Mouse (Mus musculus): ENCODE measurements around the gene Ttll3. TPM values are rescaled to one million over a fixed set of nuclear protein-coding genes. Genes with fewer than 3 reads are reported as not detected.

The Ttll3 gene
- polyA plus RNA-seq, 1 experiment from 2014 or later = 1.5 TPM

DNA sequence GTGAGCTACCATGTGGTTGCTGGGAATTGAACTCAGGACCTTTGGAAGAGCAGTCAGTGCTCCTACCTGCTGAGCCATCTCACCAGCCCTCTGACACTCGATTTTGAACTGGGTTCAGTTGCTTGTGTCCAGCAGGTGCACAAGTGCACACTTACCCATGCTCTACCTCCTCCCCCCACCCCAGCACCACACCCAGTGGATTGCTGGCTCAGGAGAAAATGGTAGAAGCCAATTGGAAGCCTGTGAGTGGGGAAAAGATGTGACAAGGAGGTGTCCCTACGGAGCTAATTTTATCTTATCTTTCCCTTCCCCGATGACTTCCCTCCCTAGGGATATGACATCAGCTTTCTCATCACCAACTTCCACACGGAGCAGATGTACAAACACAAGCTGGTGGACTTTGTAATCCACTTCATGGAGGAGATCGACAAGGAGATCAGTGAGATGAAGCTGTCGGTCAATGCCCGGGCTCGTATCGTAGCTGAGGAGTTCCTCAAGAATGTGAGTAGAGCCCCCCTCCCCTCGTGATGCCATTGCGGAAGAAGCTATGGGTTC lies 3.8 kb upstream of the Ttll3 start:
- H3K4me3 ChIP-seq (ENCODE audit: low read depth, low read length) = no peak overlapping the region
- peaks cover 54% of the 10 kb centered on the region for H3K36me3 ChIP-seq (ENCODE audit: control insufficient read depth, insufficient read depth, low read length)
- no peak overlapping the region for H3K27ac ChIP-seq (ENCODE audit: low read depth, low read length)
- no peaks in the 10 kb centered on the region for H3K9me3 ChIP-seq (replicated peaks; ENCODE audit: control insufficient read depth, low read length)
- H3K4me1 ChIP-seq (ENCODE audit: control insufficient read depth, insufficient read depth, low read length) = no peaks in the 10 kb centered on the region
- no peak overlapping the region for H3K9ac ChIP-seq (ENCODE audit: low read depth, low read length)
- no peak overlapping the region for H3K4me2 ChIP-seq
- no peaks in the 10 kb centered on the region for H3K27me3 ChIP-seq (ENCODE audit: control insufficient read depth, insufficient read depth, low read length)
- WGBS (ENCODE audit: insufficient replicate concordance) = 66% methylated on average over 11 of the region's 11 CpGs
- ATAC-seq (replicated peaks; ENCODE audit: insufficient number of reproducible peaks, low FRiP score, low TSS enrichment) = no peak

DNA sequence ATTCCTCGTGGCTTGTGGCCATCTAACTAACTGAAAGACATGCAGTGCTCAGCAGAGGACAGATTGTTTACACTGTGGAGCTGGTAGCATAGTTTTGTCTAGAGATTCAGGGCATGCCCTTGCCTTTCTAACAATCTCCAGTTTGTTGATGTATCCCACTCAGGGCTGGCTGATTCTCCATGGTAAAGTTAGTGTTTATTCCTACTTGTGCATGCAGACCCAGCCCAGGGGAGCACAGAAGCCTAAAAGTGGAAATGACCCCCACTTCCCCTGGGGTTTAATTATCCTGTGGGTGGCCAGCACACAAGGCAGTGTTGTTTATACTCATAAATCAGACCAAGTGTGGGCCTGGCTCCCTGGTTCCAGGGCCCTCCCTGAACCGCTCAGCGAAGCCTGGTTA lies 3.0 kb upstream of the Ttll3 start:
- 87% methylated on average over 3 of the region's 3 CpGs for WGBS (ENCODE audit: insufficient replicate concordance)
- no peak overlapping the region for H3K27ac ChIP-seq (ENCODE audit: low read depth, low read length)
- no peaks in the 10 kb centered on the region for H3K27me3 ChIP-seq (ENCODE audit: control insufficient read depth, insufficient read depth, low read length)
- no peaks in the 10 kb centered on the region for H3K9me3 ChIP-seq (replicated peaks; ENCODE audit: control insufficient read depth, low read length)
- no peak overlapping the region for H3K4me2 ChIP-seq
- H3K9ac ChIP-seq (ENCODE audit: low read depth, low read length) = no peak overlapping the region
- peaks cover 54% of the 10 kb centered on the region for H3K36me3 ChIP-seq (ENCODE audit: control insufficient read depth, insufficient read depth, low read length)
- no peak overlapping the region for H3K4me3 ChIP-seq (ENCODE audit: low read depth, low read length)
- no peak for ATAC-seq (replicated peaks; ENCODE audit: insufficient number of reproducible peaks, low FRiP score, low TSS enrichment)
- no peaks in the 10 kb centered on the region for H3K4me1 ChIP-seq (ENCODE audit: control insufficient read depth, insufficient read depth, low read length)

- no peak for ATAC-seq (replicated peaks; ENCODE audit: insufficient number of reproducible peaks, low FRiP score, low TSS enrichment)
- Histone ChIP-seq H3K9ac (ENCODE audit: low read depth, low read length) (no peak overlapping the region), H3K36me3 (ENCODE audit: control insufficient read depth, insufficient read depth, low read length) (peaks cover 20% of the 10 kb centered on the region)
Measured at GRCm38 (mm10) chr6:113390715-113391114, 1.7 kb downstream of the Ttll3 start.

GRCm38 (mm10) chr6:113392015-113392386 lies 2.9 kb downstream of the Ttll3 start:
- Histone ChIP-seq H3K4me3 (ENCODE audit: low read depth, low read length) (peak overlapping the region; percentile 54), H3K27ac (ENCODE audit: low read depth, low read length) (peak overlapping the region; percentile 35; the same call in 1 of the 2 replicates), H3K27me3 (ENCODE audit: control insufficient read depth, insufficient read depth, low read length) (no peaks in the 10 kb centered on the region; the same call in 1 of the 2 replicates), H3K4me1 (ENCODE audit: control insufficient read depth, insufficient read depth, low read length) (peaks cover 12% of the 10 kb centered on the region; the same call in 1 of the 2 replicates), H3K9ac (ENCODE audit: low read depth, low read length) (peak overlapping the region; percentile 68), H3K9me3 (replicated peaks; ENCODE audit: control insufficient read depth, low read length) (no peaks in the 10 kb centered on the region), H3K4me2 (peak overlapping the region; percentile 83), H3K36me3 (ENCODE audit: control insufficient read depth, insufficient read depth, low read length) (peaks cover 16% of the 10 kb centered on the region)
- no peak for ATAC-seq (replicated peaks; ENCODE audit: insufficient number of reproducible peaks, low FRiP score, low TSS enrichment)
- WGBS (ENCODE audit: insufficient replicate concordance) = 17% methylated on average over 10 of the region's 10 CpGs

More at GRCm38 (mm10) chr6:113390715-113391114, 1.7 kb downstream of the Ttll3 start:
- Histone ChIP-seq H3K4me1 (ENCODE audit: control insufficient read depth, insufficient read depth, low read length) (peaks cover 12% of the 10 kb centered on the region; the same call in 1 of the 2 replicates), H3K27me3 (ENCODE audit: control insufficient read depth, insufficient read depth, low read length) (no peaks in the 10 kb centered on the region; the same call in 1 of the 2 replicates), H3K4me2 (no peak overlapping the region), H3K4me3 (ENCODE audit: low read depth, low read length) (no peak overlapping the region), H3K27ac (ENCODE audit: low read depth, low read length) (no peak overlapping the region), H3K9me3 (replicated peaks; ENCODE audit: control insufficient read depth, low read length) (no peaks in the 10 kb centered on the region)
- WGBS (ENCODE audit: insufficient replicate concordance) = 87% methylated on average over 3 of the region's 3 CpGs

GRCm38 (mm10) chr6:113392387-113393071 lies 3.5 kb downstream of the Ttll3 start:
- ATAC-seq (replicated peaks; ENCODE audit: insufficient number of reproducible peaks, low FRiP score, low TSS enrichment) = peak; percentile 74
- peaks cover 12% of the 10 kb centered on the region; the same call in 1 of the 2 replicates for H3K4me1 ChIP-seq (ENCODE audit: control insufficient read depth, insufficient read depth, low read length)
- 2% methylated on average over 51 of the region's 51 CpGs for WGBS (ENCODE audit: insufficient replicate concordance)
- H3K27ac ChIP-seq (ENCODE audit: low read depth, low read length) = peak overlapping the region; percentile 35; the same call in 1 of the 2 replicates
- peaks cover 16% of the 10 kb centered on the region for H3K36me3 ChIP-seq (ENCODE audit: control insufficient read depth, insufficient read depth, low read length)
- no peaks in the 10 kb centered on the region; the same call in 1 of the 2 replicates for H3K27me3 ChIP-seq (ENCODE audit: control insufficient read depth, insufficient read depth, low read length)
- H3K9ac ChIP-seq (ENCODE audit: low read depth, low read length) = peak overlapping the region; percentile 68
- no peaks in the 10 kb centered on the region for H3K9me3 ChIP-seq (replicated peaks; ENCODE audit: control insufficient read depth, low read length)
- peak overlapping the region; percentile 54 for H3K4me3 ChIP-seq (ENCODE audit: low read depth, low read length)
- peak overlapping the region; percentile 83 for H3K4me2 ChIP-seq

- Histone ChIP-seq H3K9me3 (replicated peaks; ENCODE audit: control insufficient read depth, low read length) (no peaks in the 10 kb centered on the region), H3K27me3 (ENCODE audit: control insufficient read depth, insufficient read depth, low read length) (no peaks in the 10 kb centered on the region; the same call in 1 of the 2 replicates), H3K36me3 (ENCODE audit: control insufficient read depth, insufficient read depth, low read length) (peaks cover 8% of the 10 kb centered on the region), H3K4me2 (no peak overlapping the region), H3K4me1 (ENCODE audit: control insufficient read depth, insufficient read depth, low read length) (peaks cover 12% of the 10 kb centered on the region; the same call in 1 of the 2 replicates), H3K27ac (ENCODE audit: low read depth, low read length) (no peak overlapping the region), H3K4me3 (ENCODE audit: low read depth, low read length) (no peak overlapping the region), H3K9ac (ENCODE audit: low read depth, low read length) (no peak overlapping the region)
- no peak for ATAC-seq (replicated peaks; ENCODE audit: insufficient number of reproducible peaks, low FRiP score, low TSS enrichment)
- WGBS (ENCODE audit: insufficient replicate concordance) = 83% methylated on average over 6 of the region's 6 CpGs
Measured at GRCm38 (mm10) chr6:113393951-113394350, 4.9 kb downstream of the Ttll3 start.

DNA sequence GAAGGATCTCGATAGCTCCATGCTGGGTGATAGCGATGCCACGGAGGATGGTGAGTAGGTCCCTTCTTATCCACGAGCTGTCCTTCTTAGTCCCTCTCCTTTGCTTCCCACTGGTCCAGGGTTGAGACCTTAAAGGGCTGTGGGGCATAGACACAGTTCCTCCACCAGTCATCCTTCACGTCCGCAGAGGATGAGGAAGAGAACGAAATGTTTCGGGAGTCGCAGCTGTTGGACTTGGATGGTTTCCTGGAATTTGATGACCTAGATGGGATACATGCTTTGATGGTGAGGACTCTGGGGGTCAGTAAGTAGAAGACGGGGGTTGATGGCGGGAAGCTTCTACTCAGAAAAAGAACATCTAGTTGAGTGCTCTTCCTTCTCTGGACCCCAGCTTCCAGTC lies 5.8 kb downstream of the Ttll3 start:
- H3K27me3 ChIP-seq (ENCODE audit: control insufficient read depth, insufficient read depth, low read length) = no peaks in the 10 kb centered on the region; the same call in 1 of the 2 replicates
- H3K4me1 ChIP-seq (ENCODE audit: control insufficient read depth, insufficient read depth, low read length) = peaks cover 12% of the 10 kb centered on the region; the same call in 1 of the 2 replicates
- no peaks in the 10 kb centered on the region for H3K9me3 ChIP-seq (replicated peaks; ENCODE audit: control insufficient read depth, low read length)
- no peak overlapping the region for H3K27ac ChIP-seq (ENCODE audit: low read depth, low read length)
- no peak overlapping the region for H3K4me3 ChIP-seq (ENCODE audit: low read depth, low read length)
- H3K4me2 ChIP-seq = no peak overlapping the region
- H3K9ac ChIP-seq (ENCODE audit: low read depth, low read length) = no peak overlapping the region
- WGBS (ENCODE audit: insufficient replicate concordance) = 86% methylated on average over 11 of the region's 11 CpGs
- peaks cover under 1% of the 10 kb centered on the region for H3K36me3 ChIP-seq (ENCODE audit: control insufficient read depth, insufficient read depth, low read length)
- ATAC-seq (replicated peaks; ENCODE audit: insufficient number of reproducible peaks, low FRiP score, low TSS enrichment) = no peak

DNA sequence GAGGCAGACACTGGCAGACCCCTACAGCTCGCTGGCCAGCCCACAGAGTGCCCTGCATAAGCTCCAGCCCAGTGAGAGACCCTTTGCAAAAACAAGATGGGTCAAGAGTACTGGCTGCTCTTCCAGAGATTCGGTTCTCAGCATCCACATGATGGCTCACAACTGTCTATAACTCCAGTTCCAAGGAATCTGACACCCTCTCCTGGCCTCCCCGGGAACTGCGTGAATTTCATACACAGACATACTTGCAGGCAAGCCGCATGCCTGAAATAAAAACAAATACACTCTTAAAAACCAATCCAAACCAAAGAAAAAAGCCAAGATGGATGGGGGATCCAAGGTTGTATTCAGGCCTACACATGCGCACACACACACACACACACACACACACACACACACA lies 6.4 kb downstream of the Ttll3 start:
- H3K4me2 ChIP-seq = no peak overlapping the region
- H3K27ac ChIP-seq (ENCODE audit: low read depth, low read length) = no peak overlapping the region
- no peak for ATAC-seq (replicated peaks; ENCODE audit: insufficient number of reproducible peaks, low FRiP score, low TSS enrichment)
- H3K27me3 ChIP-seq (ENCODE audit: control insufficient read depth, insufficient read depth, low read length) = no peaks in the 10 kb centered on the region; the same call in 1 of the 2 replicates
- peaks cover 12% of the 10 kb centered on the region; the same call in 1 of the 2 replicates for H3K4me1 ChIP-seq (ENCODE audit: control insufficient read depth, insufficient read depth, low read length)
- no peak overlapping the region for H3K4me3 ChIP-seq (ENCODE audit: low read depth, low read length)
- no peaks in the 10 kb centered on the region; the same call in 1 of the 2 replicates for H3K36me3 ChIP-seq (ENCODE audit: control insufficient read depth, insufficient read depth, low read length)
- WGBS (ENCODE audit: insufficient replicate concordance) = 91% methylated on average over 6 of the region's 6 CpGs
- H3K9ac ChIP-seq (ENCODE audit: low read depth, low read length) = no peak overlapping the region
- H3K9me3 ChIP-seq (replicated peaks; ENCODE audit: control insufficient read depth, low read length) = no peaks in the 10 kb centered on the region
